Mouse (Mus musculus): ENCODE measurements at regions not wholly inside any gene's neighbourhood (a gene's known extent, or its start where the extent isn't known, plus 50 kb on each side); places are given as distances from the start of the nearest gene placed in this dataset. TPM values are rescaled to one million over a fixed set of nuclear protein-coding genes. Genes with fewer than 3 reads are reported as not detected.

DNA sequence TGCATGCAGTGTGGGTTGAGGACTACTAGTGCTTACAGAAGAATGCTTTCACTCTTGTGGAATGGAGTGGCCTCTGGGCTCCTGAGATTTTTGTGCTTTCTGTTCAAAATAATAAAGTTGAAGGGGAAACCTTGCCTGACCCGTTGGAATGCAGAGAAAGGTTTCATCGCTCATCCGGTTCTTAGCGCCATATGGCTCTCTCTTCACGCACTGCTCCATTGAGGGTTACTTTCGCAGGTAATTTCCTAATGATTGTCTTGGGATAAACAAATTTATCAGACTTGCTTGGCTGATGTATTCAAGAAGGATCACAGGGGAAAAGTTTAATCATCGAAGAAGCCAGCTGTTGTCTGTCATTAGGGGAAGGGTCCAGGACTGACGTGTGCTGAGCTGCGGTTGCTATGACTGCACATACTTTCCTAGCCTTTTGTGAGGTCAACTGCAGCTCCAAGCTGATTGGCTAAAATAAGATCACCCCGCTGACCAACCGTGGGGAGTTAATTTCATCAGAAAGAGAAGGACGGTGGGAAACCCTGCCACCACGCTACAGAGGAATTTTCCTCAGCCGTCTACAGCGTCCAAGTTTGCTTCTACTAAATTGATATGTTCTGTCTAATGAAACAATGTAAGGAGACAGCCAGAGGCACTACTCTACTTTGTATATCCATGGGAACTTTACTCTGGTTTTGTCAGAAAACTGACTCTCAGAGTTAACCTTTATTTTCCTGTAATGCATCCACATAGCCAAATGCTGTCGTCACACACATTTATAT, 210.9 kb downstream of the Sox2 start:
- DNase-seq (ENCODE audit: low spot score in 2 of 2) = no peak

DNA sequence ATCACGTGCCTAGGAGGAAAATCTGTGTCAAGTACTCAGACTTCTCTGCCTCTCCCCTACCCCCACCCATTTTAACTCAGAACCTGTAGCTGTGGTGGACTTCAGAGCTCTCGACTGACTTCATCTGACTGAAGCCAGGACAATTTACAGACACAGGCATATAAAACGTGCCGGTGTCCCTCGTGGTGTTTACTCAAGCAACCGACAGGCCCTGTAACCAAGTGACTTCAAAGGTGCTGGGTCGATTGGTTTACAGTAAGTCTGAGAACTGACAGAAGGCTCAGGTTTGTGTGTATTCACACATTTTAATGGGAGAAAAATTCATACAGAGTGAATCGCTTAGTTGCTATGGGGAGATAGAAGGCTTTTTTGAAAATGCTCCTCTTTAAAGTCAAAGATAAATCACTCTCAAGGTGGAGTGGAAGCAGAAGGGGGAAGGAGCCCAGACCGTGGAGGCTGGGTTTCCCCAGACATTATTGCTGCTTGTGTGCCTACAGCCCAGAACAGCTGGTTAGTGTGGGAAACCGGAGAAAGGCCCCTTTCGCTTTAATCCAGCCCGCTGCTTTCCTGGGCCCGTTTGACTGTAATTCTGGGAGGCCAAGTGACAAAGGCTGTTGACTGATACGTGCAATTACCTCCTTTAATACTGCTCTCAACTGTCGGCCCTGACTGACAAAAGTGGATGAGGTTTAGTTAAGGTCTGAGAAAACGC, 218.6 kb downstream of the Sox2 start:
- no peak for DNase-seq (ENCODE audit: low spot score in 2 of 2)

DNA sequence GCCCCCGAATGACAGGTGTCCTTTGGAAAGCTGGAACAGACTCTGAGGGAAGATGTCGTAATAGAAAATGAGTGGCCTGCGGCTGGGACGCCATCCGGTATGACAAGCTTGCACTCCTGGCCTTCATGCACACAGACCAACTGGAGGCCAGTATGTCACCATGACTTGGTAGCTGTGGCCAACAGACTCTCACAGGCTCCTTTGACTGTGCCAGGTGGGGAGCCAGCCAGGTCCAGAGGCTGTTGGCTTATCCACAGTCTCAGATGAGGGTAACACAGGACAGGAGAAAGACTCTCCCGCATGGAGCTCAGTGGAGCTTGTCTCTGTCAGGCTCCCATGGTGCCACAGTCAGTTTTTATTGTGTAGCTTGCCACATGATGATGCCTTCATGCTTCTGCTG, 219.7 kb downstream of the Sox2 start:
- no peak for DNase-seq (ENCODE audit: low spot score in 2 of 2)

DNA sequence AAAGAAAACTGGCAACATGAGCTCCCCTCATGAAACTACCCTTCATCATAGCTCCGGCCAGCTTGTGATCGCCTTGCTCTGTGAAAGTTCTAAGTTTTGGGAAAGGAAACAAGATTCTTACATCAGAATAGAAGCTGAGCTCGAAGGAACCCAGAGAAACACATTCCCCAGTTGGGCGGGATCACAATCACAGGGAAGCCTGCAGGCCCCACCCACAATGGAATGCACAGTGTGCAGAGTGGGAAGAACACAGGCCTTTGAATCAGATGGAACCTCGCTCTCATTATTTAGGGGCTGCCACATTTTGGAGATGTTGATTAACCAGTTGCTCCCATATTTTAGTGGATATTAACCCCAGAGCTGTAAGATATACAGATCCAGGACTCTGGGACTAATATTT, 234.9 kb downstream of the Sox2 start:
- DNase-seq (ENCODE audit: low spot score in 2 of 2) = no peak

DNA sequence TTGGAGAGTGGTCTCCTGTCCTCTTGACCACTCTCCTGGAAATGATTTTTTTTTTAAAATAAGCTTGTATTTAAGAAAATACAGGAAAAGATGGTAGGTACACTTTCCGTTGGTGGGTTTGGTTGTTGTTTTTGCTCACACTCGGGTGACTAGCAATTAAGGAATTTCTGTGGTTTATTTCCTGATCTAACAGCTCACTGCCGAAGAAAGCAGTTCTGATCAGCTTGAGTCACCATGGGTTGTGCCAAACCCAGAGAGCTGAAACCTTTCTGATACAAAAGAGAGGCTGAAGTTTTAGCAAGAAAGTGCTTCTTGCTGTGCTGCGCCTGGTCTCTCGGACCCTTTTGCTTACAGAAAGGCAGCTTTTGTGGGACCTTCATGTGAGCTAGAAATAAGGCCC, 243.2 kb downstream of the Sox2 start:
- no peak for DNase-seq (ENCODE audit: low spot score in 2 of 2)

DNA sequence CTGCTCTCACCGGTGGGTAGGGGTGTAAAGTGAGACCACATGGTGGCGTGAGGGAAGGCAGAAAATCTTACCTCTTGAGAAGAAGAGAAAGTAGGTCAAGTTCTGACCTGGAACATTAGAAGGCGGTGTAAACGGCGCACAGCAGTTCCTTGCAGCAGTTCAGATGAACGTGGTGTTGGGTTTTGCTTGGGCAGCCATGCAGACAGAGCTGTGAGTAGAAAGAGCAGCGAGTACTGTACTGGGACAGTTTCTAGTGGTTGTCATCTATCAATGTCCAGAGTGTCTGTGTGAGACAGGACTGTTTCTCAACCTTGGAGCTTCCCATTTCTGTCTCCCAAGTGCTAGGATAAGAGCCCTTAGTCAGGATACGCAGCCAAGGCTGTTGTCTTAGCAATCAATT, 252.9 kb downstream of the Sox2 start:
- no peak for DNase-seq (ENCODE audit: low spot score in 2 of 2)

DNA sequence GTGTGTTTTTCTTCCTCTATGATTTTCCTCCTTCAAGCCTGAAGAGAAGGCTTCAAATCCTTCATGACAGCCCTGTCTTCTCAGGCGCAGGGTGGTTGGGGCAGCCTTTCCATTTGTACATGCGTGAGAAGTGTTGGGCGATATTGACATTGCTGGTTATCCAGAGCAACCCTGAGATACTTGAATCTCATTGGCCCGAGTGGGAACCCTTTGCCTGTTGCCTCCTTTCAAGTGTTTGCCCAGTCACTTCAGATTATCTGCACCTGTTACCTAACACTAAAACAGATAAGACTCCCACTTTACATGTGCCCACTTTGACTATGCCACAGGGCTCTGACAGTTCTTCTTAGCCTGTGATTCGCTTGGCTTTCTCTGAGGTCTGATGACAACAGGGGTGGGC, 258.3 kb downstream of the Sox2 start:
- no peak for DNase-seq (ENCODE audit: low spot score in 2 of 2)

DNA sequence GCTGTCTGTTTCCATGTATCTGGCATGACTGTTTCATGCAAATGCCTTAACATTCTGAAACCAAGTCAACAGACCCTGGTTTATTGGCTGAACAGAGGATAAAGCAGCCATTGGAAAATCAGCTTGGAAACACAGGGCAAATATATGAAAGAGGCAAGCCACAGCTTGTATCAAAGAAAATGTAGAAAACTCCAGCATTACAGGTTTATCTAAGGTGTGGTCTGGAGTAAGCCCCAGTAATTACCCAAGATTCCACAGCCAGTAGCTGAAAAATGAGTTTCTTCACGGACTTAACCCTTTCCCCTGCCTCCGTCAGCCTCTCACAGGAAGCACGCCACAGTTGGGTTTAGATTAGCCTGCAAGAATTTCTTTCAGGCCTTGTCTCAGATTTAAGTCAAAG, 259.1 kb downstream of the Sox2 start:
- no peak for DNase-seq (ENCODE audit: low spot score in 2 of 2)

DNA sequence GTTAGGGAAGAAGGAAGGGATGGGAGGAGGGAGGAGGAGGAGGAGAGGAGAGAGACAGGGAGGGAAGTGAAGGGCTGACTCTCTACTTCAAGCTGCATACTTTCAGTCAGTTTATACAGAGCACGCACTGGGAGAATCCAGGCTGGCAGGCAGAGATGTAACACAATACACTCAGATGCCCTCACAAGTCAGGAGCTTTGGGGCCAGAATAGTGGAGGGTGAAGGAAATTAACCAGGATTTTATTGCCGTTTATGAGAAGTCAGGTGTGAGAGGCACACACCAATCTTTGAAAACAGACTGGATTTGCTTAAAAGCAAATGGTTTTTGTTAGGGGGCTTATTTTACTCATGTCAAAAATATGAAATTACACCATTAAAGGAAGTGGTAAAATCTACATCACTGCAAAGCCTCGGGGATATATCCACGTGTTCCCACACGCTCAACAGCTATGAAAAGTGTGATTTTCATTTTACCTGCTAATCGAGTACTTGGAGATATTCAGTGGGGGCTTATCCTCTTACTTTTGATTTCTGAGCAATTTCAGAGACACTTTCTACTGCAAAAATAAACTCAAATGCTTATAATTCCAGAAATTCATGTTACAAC, 268.2 kb downstream of the Sox2 start:
- DNase-seq (ENCODE audit: low spot score in 2 of 2) = no peak

DNA sequence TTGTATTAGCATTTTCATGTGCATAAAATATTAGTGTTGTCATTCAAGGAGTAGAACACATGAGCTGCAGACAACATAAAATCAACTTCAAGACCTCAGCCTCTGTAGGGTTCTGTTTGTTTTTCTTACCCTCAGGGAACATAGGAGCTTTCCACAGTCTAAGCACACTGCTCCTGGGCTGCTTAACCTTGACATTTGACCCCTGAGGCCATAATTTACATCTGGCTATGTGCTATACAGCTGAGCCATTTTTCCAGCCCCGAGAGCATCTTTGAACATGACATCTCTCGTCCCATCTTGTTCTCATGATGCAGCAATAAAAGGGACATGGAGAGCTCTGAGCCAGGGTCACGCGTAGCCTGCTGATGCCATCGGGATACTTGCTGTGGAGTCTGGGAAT, 270.3 kb downstream of the Sox2 start:
- DNase-seq (ENCODE audit: low spot score in 2 of 2) = no peak

DNA sequence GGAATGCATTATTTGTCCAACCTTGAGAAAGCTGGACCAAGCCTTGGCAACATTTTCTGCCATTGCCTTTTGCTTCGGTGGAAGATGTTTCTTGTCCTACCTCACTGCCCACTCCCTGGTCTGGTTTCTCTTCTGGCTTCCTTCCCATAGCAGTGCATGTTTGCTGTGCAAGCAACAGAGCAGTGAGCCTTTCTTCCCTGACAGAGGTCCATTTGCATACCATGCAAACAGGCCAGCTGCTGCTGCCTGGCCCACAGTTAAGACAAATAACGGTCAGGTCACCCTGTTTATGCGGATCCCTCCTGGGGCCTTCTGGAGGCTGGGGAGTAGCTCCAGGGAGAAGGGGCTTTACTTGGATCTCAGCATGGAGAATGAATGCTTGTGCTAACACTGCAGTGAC, 299.7 kb downstream of the Sox2 start:
- no peak for DNase-seq (ENCODE audit: low spot score in 2 of 2)

DNA sequence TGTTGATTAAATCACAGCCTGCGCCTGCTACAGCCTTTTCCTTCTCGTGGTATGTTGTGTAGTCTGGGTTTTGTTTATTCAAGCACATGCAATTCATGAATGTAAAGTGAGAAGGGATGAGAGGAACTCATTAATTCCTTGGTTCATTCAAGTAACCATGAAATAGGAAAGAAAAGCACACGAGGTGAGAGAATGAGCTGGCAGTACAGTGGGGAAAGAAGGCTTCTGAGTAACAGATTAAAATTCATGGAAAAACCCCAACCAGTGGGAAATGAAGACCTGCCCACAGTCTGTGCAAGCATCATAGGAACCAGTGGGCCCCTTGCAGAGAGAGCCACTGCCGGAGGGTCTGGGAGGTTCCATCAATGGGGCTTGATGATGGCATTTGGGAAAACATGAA, 306.0 kb downstream of the Sox2 start:
- DNase-seq (ENCODE audit: low spot score in 2 of 2) = no peak

DNA sequence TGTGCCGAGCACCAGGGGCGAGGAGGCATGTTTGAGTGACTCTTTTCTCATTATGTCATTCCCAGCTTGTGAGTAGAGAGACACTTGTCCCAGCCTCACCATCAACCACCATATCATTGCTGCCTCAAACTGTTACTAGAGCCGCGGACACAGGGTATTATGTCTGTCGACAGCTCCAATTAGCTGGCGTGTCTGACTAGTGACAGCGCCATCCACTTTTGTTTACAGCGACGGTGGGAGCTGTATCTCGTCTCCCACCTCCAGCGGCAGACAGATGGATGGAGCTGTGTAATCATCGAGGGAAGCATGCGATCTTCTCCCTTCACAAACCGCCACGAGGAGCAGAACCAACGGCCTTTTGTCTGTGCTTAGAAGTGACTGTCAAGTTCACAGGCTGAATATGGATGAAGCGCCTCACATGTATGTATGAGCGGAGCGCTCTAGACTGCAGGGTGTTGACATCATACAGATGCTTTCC, 308.9 kb downstream of the Sox2 start:
- no peak for DNase-seq (ENCODE audit: low spot score in 2 of 2)

DNA sequence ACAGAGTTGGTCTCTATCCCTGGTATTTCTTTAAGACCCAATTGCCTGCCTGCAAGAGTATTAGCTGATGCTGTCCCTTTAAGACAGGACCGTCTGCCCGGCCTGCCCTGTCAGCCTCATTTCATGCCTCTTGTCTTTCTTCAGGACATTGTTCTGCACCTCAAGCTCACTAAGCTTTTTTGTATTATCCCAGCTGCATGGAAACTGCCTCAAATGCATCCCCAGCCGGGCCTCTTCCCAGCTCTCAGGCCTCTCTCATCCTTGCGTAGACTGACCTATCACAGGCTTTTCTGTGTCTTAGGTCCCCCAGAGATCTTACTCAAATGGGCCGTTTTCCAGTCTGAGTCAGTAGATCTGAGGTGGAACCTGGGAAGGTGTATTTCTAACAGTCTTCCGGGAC, 316.2 kb downstream of the Sox2 start:
- DNase-seq (ENCODE audit: low spot score in 2 of 2) = no peak

DNA sequence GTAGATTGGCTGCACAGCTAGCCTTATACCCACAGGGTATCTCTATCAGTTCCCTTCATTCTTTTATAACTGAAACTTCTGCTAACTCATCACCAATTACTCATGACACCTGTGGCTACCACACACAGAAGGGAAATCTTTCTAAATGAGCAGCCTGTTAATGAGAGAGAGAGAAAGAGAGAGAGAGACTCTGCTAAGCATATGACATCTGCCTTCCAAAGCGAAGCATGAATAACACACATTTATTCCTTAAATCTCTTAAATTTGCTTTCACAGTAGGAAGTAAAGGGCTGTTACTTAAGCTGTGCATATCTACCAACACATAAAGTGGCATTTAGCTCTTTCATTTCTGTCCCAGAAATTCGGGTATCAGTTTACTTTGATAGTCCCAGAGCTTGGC, 317.7 kb downstream of the Sox2 start:
- DNase-seq (ENCODE audit: low spot score in 2 of 2) = no peak

DNA sequence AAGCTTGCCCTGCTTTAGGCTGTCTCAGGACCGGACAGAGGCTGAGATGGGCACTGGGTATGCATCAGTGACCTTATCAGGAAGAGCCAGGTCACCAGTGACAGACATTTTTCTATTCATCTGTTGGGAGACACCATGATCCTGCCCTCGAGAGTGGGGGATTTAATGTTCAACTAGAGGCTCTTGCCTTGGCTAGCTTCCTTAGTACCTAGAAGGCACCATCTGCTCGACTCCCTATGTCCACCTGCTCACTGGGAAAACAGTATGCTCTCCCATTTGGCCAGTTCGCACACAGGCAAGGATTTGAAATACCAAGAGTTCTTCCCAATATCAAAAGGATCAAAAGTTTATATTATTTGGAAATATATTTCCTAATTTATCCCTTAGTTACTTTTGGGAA, 321.3 kb downstream of the Sox2 start:
- no peak for DNase-seq (ENCODE audit: low spot score in 2 of 2)

DNA sequence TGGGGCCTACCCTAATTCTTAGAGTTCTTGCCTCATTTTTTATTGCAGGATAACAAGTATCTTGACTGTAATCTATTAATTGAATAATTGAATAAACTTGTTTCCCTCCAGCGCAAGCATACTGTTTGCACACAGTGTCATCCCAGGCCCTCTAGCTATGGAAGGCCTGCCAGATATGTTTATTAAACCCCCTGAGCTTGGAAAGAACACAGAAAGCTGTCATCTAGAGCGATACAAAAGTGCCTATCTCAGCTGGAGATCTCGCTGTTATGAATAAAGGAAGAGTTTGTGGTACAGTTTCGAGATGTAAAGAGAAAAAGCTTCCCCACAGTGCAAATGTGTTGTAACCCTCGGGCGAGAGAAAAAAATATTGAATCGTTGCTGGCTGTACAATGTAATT, 324.2 kb downstream of the Sox2 start:
- DNase-seq (ENCODE audit: low spot score in 2 of 2) = no peak

Small RNA genes in the stretch of these regions (microRNA-seq; reads per million reads assigned to microRNA genes)
- not detected for gene Mir6378
